Mouse (Mus musculus) stomach, embryonic 14.5 days (tissue): Measurements from ENCODE around the gene Gm3149. TPM values are rescaled to one million over a fixed set of nuclear protein-coding genes. Genes with fewer than 3 reads are reported as not detected.
"Not testable (repeated sequence)": the region's sequence is repeated elsewhere in the genome, so short reads cannot be mapped to it uniquely, and the experiment has no call there.

ENCODE experiments used
- ATAC-seq: fragments of 200-750 bp; cut with Nextera tagmentation; 2 replicates; pipeline ENCODE4 v1.8.0; 2017; ENCODE audit warnings: low read depth, moderate TSS enrichment; ENCODE audit not compliant: insufficient number of reproducible peaks, insufficient read depth, low FRiP score
- H3K27ac ChIP-seq: fragments of 300-500 bp; sonication (generic); 2 replicates; pipeline ENCODE4 v1.5.1; 2014; ENCODE audit warnings: mild to moderate bottlenecking, low read length, moderate library complexity, mixed read lengths
- H3K27me3 ChIP-seq: fragments of 300-500 bp; sonication (generic); 2 replicates; pipeline ENCODE4 v1.6.1; 2014; ENCODE audit warnings: low read length, control low read depth, mixed read lengths; ENCODE audit not compliant: control insufficient read depth, insufficient read depth
- H3K36me3 ChIP-seq: fragments of 300-500 bp; sonication (generic); 2 replicates; pipeline ENCODE4 v1.6.1; 2014; ENCODE audit warnings: mild to moderate bottlenecking, control low read depth, low read length, moderate library complexity, mixed read lengths; ENCODE audit not compliant: control insufficient read depth, insufficient read depth
- H3K4me1 ChIP-seq: fragments of 300-500 bp; sonication (generic); 2 replicates; pipeline ENCODE4 v1.6.1; 2014; ENCODE audit warnings: low read length, control low read depth, mixed read lengths; ENCODE audit not compliant: control insufficient read depth, insufficient read depth
- H3K4me2 ChIP-seq: fragments of 300-500 bp; sonication (generic); replicated peaks from 2 replicates; pipeline ENCODE4 v1.6.1; 2014; ENCODE audit warnings: low read depth, low read length, control low read depth
- H3K4me3 ChIP-seq: fragments of 300-500 bp; sonication (generic); 2 replicates; pipeline ENCODE4 v1.5.1; 2014; ENCODE audit warnings: low read depth, low read length, control low read depth
- H3K9ac ChIP-seq: fragments of 300-500 bp; sonication (generic); replicated peaks from 2 replicates; pipeline ENCODE4 v1.6.1; 2014; ENCODE audit warnings: low read depth, mild to moderate bottlenecking, control low read depth, low read length, moderate library complexity, mixed read lengths
- H3K9me3 ChIP-seq: fragments of 300-500 bp; sonication (generic); 2 replicates; pipeline ENCODE4 v1.6.1; 2016; ENCODE audit warnings: low read depth, low read length, control low read depth; ENCODE audit not compliant: control insufficient read depth
- WGBS: fragments of 180-500 bp; shearing (Covaris S2); extraction: QIAGEN DNeasy Blood & Tissue Kit; methylation state at CpG from one replicate; pipeline ENCODE4 v1.1.7; 2014; 5-methylcytosine and 5-hydroxymethylcytosine counted together
- polyA plus RNA-seq: library from polyadenylated mRNA; unstranded; fragments of >200 nt; fragmentation: Nextera tagmentation; extraction: Ambion mirVana; gene quantifications from 2 replicates; pipeline ENCODE4 v1.2.1, GENCODE M21; 2014

The Gm3149 gene
- polyA plus RNA-seq = not detected in 2 replicates

GRCm38 (mm10) chr14:4316983-4317382 is at the start of gene Gm3149:
TSS of gene Gm3149 (plus strand) at chr14:4317283.
- H3K4me1 ChIP-seq, H3K27ac ChIP-seq, H3K36me3 ChIP-seq, H3K4me3 ChIP-seq, H3K9ac ChIP-seq, H3K9me3 ChIP-seq, ATAC-seq, H3K4me2 ChIP-seq, H3K27me3 ChIP-seq: not testable (repeated sequence)
- WGBS = no CpG with 5 or more reads among the region's 1 CpGs

- WGBS = 81% methylated on average over 2 of the region's 2 CpGs
- H3K4me2 ChIP-seq = not testable (repeated sequence)
Observed at GRCm38 (mm10) chr14:4269238-4269950, 47.7 kb upstream of the Gm3149 start.

GRCm38 (mm10) chr14:4279828-4280227 is 37.3 kb upstream of the Gm3149 start:
- ATAC-seq, H3K4me2 ChIP-seq, H3K4me3 ChIP-seq, H3K27me3 ChIP-seq, H3K27ac ChIP-seq, H3K36me3 ChIP-seq, H3K9ac ChIP-seq, H3K4me1 ChIP-seq, H3K9me3 ChIP-seq: not testable (repeated sequence)
- 65% methylated on average over 2 of the region's 3 CpGs for WGBS

More at GRCm38 (mm10) chr14:4269238-4269950, 47.7 kb upstream of the Gm3149 start:
- H3K9me3 ChIP-seq, ATAC-seq, H3K36me3 ChIP-seq, H3K27ac ChIP-seq, H3K4me3 ChIP-seq, H3K4me1 ChIP-seq, H3K9ac ChIP-seq, H3K27me3 ChIP-seq: not testable (repeated sequence)

- not testable (repeated sequence) for ATAC-seq, H3K4me1 ChIP-seq, H3K9ac ChIP-seq, H3K27ac ChIP-seq, H3K9me3 ChIP-seq, H3K36me3 ChIP-seq, H3K27me3 ChIP-seq
- 3% methylated on average over 15 of the region's 48 CpGs for WGBS
- peak within 1 kb of the TSS; percentile 25 for H3K4me3 ChIP-seq
- peak within 1 kb of the TSS; percentile 47 for H3K4me2 ChIP-seq
Observed at GRCm38 (mm10) chr14:4334476-4335080, 17.5 kb downstream of the Gm3149 start, which contains the start of gene 2610042L04Rik. TSS of gene 2610042L04Rik (plus strand) at chr14:4334763.

GRCm38 (mm10) chr14:4335506-4335905 is 18.4 kb downstream of the Gm3149 start:
- H3K27me3 ChIP-seq, H3K9me3 ChIP-seq, H3K36me3 ChIP-seq, H3K4me3 ChIP-seq, ATAC-seq, H3K27ac ChIP-seq, H3K4me2 ChIP-seq, H3K9ac ChIP-seq, H3K4me1 ChIP-seq: not testable (repeated sequence)
- 3% methylated on average over 6 of the region's 8 CpGs for WGBS

- not testable (repeated sequence) for H3K27ac ChIP-seq, H3K4me1 ChIP-seq, H3K36me3 ChIP-seq, H3K4me2 ChIP-seq, ATAC-seq, H3K9ac ChIP-seq, H3K27me3 ChIP-seq, H3K4me3 ChIP-seq, H3K9me3 ChIP-seq
- WGBS = 92% methylated on average over 1 of the region's 3 CpGs
Observed at GRCm38 (mm10) chr14:4368991-4369390, 51.9 kb downstream of the Gm3149 start.

- not testable (repeated sequence) for H3K9me3 ChIP-seq, H3K36me3 ChIP-seq, H3K27ac ChIP-seq, H3K4me2 ChIP-seq, ATAC-seq, H3K27me3 ChIP-seq, H3K4me3 ChIP-seq, H3K4me1 ChIP-seq, H3K9ac ChIP-seq
- WGBS = 67% methylated on average over 3 of the region's 3 CpGs
Observed at GRCm38 (mm10) chr14:4369691-4370090, 52.6 kb downstream of the Gm3149 start.
